Mouse (Mus musculus) ES-E14 (cell line): Measurements from ENCODE around the gene Polr2h. TPM values are rescaled to one million over a fixed set of nuclear protein-coding genes. Genes with fewer than 3 reads are reported as not detected.
A peak's percentile ranks its signal among the peaks of the same experiment; 100 is the strongest.

Experiments used
- DNase-seq: peaks from one replicate; pipeline ENCODE4 v3.0.0-alpha.2; 2013; ENCODE audit warnings: low read depth, low spot score
- H3K27ac ChIP-seq: 2 replicates; pipeline ENCODE4 v1.5.1; 2012; ENCODE audit warnings: low read depth, mild to moderate bottlenecking, low read length, moderate library complexity, mixed read lengths; ENCODE audit not compliant: poor library complexity, insufficient read depth, severe bottlenecking
- H3K36me3 ChIP-seq: 2 replicates; pipeline ENCODE4 v1.6.1; 2012; ENCODE audit warnings: mild to moderate bottlenecking, low read length, moderate library complexity, mixed read lengths; ENCODE audit not compliant: control insufficient read depth, poor library complexity, insufficient read depth, severe bottlenecking
- H3K4me1 ChIP-seq, 2 experiments: fragments of 150-350 bp in 1 of 2; sonication (generic) in 1 of 2; 2 replicates each; pipeline ENCODE4 v1.6.1; 2012; ENCODE audit warnings: low read length in 2 of 2, mild to moderate bottlenecking in 1 of 2, mixed read lengths in 1 of 2; ENCODE audit not compliant: control insufficient read depth in 2 of 2, insufficient read depth in 2 of 2, poor library complexity in 1 of 2
- H3K4me3 ChIP-seq, 2 experiments: fragments of 150-350 bp in 1 of 2; sonication (generic) in 1 of 2; 2 replicates each; pipeline ENCODE4 v1.5.1; 2012; ENCODE audit warnings: low read length in 2 of 2, low read depth in 1 of 2, mild to moderate bottlenecking in 1 of 2, mixed read lengths in 1 of 2; ENCODE audit not compliant: insufficient read depth in 1 of 2, poor library complexity in 1 of 2, severe bottlenecking in 1 of 2
- H3K9ac ChIP-seq: 2 replicates; pipeline ENCODE4 v1.6.1; 2012; ENCODE audit warnings: low read depth, mild to moderate bottlenecking, low read length, mixed read lengths; ENCODE audit not compliant: poor library complexity, insufficient read depth, severe bottlenecking
- H3K9me3 ChIP-seq: fragments of 150-350 bp; sonication (generic); 2 replicates; pipeline ENCODE4 v1.6.1; 2012; ENCODE audit warnings: low read depth, mild to moderate bottlenecking, low read length; ENCODE audit not compliant: control insufficient read depth, insufficient read depth
- CHD2 ChIP-seq: IDR thresholded peaks from 2 replicates; pipeline ENCODE4 v1.6.1; 2014; ENCODE audit warnings: mild to moderate bottlenecking, low read depth, low read length, inconsistent platforms
- HCFC1 ChIP-seq: IDR thresholded peaks from 2 replicates; pipeline ENCODE4 v1.6.1; 2012; ENCODE audit warnings: low read length, inconsistent platforms, borderline replicate concordance; ENCODE audit not compliant: insufficient read depth
- MAFK ChIP-seq: IDR thresholded peaks from 2 replicates; pipeline ENCODE4 v1.6.1; 2014; ENCODE audit warnings: mild to moderate bottlenecking, low read depth, low read length, inconsistent platforms; ENCODE audit not compliant: insufficient read depth
- ZC3H11A ChIP-seq: IDR thresholded peaks from 2 replicates; pipeline ENCODE4 v1.6.1; 2012; ENCODE audit warnings: low read depth, mild to moderate bottlenecking, inconsistent platforms, low read length, borderline replicate concordance
- ZNF384 ChIP-seq: IDR thresholded peaks from 2 replicates; pipeline ENCODE4 v1.6.1; 2012; ENCODE audit warnings: low read depth, low read length, inconsistent platforms
- in situ Hi-C, 2 experiments: fragments of 600-800 bp; cut with MboI; formaldehyde crosslinking; loops; one replicate each; pipeline ENCODE4 v1.15.1; 2025; ENCODE audit warnings: low sequenced_read_pairs in 2 of 2, inconsistent platforms in 1 of 2; ENCODE audit not compliant: unreplicated experiment in 2 of 2
- total RNA-seq: library from RNA; depleted of rRNA; stranded (reverse); fragments of 300-350 nt; gene quantifications from 2 replicates; pipeline ENCODE4 v1.2.3, GENCODE M21; 2012

The Polr2h gene
- total RNA-seq, 1 experiment: 125 TPM

DNA sequence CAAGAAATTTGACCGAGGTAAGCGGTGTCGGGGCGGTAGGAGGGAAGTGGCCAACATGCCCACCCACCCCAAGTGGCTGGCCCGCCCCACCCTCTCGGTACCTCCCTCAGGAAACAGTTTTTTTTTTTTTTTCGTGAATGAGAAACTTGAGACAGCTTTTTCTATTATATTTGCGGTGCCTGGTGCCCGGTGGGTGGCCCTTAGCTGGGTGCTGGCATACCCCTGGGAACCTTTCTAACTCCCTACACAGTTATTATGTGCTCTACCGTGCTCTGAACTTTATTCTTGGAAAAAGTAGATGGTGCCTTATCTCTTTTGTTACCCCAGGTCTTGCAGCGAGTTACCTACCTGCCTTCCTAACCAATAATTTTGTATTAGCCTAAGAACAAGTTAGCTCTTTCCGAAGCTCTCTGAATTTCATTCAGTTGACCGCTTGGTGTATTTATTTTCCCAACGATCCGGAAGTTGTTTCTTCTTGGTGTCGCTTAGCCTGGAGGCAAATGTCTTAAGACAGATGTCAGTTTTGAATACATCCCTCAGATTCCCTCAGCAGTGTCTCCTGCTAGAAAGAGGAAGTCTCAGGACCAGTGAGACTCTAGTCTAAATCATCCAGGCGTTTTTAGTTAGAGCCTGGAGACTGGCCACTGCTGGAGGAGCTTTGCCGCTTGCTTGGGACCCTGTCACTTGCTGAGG lies 659 bp downstream of the Polr2h start:
- H3K27ac ChIP-seq: no peak overlapping the region; the same call in 1 of the 2 replicates
- DNase-seq: no peak
- peak overlapping the region; percentile 77 for H3K9ac ChIP-seq
- H3K4me3 ChIP-seq: peak overlapping the region; percentile 87 to 88
- TF ChIP-seq HCFC1: no peak
- TF ChIP-seq ZNF384: peak; percentile 92
- H3K36me3 ChIP-seq: peaks cover 15% of the 10 kb centered on the region
- in situ Hi-C loops: no loop called here
- H3K4me1 ChIP-seq: peaks cover 2 to 24% of the 10 kb centered on the region in 2 experiments; a peak in 3 of 4 replicates
- no peaks in the 10 kb centered on the region for H3K9me3 ChIP-seq

DNA sequence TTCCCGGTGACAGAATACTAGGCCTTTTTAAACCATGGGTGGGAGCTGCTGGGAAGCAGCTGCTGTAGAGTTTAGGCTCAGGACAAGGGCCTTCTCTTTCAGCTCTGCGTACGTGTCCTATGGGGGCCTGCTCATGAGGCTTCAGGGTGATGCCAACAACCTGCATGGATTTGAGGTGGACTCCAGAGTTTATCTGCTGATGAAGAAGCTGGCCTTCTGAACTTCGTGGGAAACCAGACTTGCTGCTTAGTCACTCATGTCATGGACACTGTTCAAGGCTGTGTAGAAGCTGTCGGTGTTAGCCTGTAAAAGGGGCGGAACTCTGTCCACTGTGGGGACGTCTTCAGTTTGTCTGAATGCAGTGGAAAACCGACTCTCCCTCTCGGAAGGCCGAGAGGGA lies 4.3 kb downstream of the Polr2h start:
- TF ChIP-seq HCFC1 (no peak), ZC3H11A (no peak), MAFK (no peak), ZNF384 (no peak), CHD2 (no peak)
- Histone ChIP-seq H3K9me3 (no peaks in the 10 kb centered on the region), H3K4me3 (no peak overlapping the region), H3K9ac (no peak overlapping the region), H3K36me3 (peaks cover 14% of the 10 kb centered on the region), H3K27ac (no peak overlapping the region), H3K4me1 (peaks cover 0 to 18% of the 10 kb centered on the region in 2 experiments)
- in situ Hi-C loops: no loop called here
- no peak for DNase-seq

DNA sequence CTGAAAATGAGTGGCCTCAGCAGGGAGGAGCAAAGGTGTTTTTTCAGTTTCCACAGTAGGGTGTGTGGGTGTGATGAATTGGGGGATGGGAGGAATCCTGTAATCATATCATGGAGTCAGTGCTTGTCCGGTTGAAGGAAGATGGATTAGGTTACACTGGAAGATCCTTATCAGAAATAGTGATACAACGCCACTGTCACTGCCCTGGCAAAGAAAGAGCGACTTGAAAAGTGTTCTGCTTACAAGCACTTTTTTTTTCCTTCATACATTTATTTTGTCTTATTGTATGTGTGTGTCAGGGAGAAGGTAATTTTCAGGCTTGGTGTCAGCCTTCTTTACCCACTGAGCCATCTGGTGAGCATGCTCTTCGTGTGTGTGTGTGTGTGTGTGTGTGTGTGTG lies 5.3 kb downstream of the Polr2h start:
- TF ChIP-seq ZNF384 (no peak), MAFK (no peak), HCFC1 (no peak), CHD2 (no peak), ZC3H11A (no peak)
- in situ Hi-C loops: no loop called here
- no peak overlapping the region for H3K9ac ChIP-seq
- no peaks in the 10 kb centered on the region for H3K9me3 ChIP-seq
- DNase-seq: no peak
- peaks cover 14% of the 10 kb centered on the region for H3K36me3 ChIP-seq
- peak overlapping the region; percentile 46; the same call in 1 of the 2 replicates for H3K27ac ChIP-seq
- peaks cover 0 to 18% of the 10 kb centered on the region in 2 experiments for H3K4me1 ChIP-seq
- no peak overlapping the region for H3K4me3 ChIP-seq

DNA sequence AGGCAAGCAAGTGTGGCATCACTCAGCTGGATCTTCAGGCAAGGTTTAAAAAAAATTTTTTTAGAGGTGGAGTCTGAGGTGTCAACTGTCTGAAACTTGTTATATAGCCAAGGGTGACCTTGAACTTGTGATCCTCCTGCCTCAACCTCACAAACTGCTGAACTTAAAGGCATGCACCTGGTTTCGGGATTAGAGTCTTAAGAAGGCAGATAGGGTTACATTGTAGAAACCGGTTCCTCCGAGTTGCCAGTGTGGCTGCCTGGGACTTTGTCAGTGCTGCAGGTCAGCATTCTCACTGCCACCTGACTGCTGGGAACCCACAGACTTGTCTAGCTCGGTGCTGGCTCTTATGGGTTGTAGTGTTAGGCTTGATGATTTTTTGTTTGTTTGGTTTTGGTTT lies 5.8 kb downstream of the Polr2h start:
- in situ Hi-C loops: no loop called here
- no peak overlapping the region for H3K9ac ChIP-seq
- no peaks in the 10 kb centered on the region for H3K9me3 ChIP-seq
- H3K27ac ChIP-seq: 0 out of 2 replicates have a peak overlapping the region, but pooled peaks have one; percentile 46
- DNase-seq: no peak
- TF ChIP-seq HCFC1: no peak
- no peak for TF ChIP-seq ZNF384
- TF ChIP-seq ZC3H11A: no peak
- no peak for TF ChIP-seq MAFK
- no peak for TF ChIP-seq CHD2
- peaks cover 0 to 18% of the 10 kb centered on the region in 2 experiments for H3K4me1 ChIP-seq
- H3K4me3 ChIP-seq: no peak overlapping the region
- peaks cover 14% of the 10 kb centered on the region for H3K36me3 ChIP-seq

DNA sequence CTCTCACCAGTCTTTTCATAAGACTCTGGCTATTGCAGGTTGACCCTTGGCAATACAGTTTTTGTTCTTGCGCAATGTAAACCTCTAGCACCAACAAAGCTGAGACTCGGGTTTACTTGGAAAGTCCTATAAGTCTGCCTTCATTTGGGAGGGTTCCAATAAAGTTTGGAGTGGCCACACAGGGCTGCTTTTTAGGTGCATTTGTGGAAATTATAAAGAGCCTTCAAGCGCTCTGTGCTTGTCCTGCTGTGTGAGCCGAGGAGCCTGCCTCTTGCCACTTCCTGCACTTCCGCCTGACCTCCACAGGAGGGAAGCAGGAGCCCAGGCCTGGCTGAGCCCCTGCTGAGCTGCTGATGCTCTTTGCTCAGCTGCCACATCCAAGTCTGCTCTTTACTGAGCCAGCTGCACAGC lies 6.9 kb downstream of the Polr2h start:
- H3K4me1 ChIP-seq: peaks cover 0 to 18% of the 10 kb centered on the region in 2 experiments; a peak in 3 of 4 replicates
- no peak overlapping the region; the same call in 1 of the 2 replicates for H3K27ac ChIP-seq
- DNase-seq: no peak
- 0 out of 2 replicates have a peak, but pooled peaks have one; percentile 61 for TF ChIP-seq ZC3H11A
- no peak for TF ChIP-seq ZNF384
- no peak for TF ChIP-seq HCFC1
- H3K4me3 ChIP-seq: no peak overlapping the region
- in situ Hi-C loops: no loop called here
- peaks cover 14% of the 10 kb centered on the region for H3K36me3 ChIP-seq
- H3K9ac ChIP-seq: no peak overlapping the region
- no peaks in the 10 kb centered on the region for H3K9me3 ChIP-seq
